In the genomic region with DNA sequence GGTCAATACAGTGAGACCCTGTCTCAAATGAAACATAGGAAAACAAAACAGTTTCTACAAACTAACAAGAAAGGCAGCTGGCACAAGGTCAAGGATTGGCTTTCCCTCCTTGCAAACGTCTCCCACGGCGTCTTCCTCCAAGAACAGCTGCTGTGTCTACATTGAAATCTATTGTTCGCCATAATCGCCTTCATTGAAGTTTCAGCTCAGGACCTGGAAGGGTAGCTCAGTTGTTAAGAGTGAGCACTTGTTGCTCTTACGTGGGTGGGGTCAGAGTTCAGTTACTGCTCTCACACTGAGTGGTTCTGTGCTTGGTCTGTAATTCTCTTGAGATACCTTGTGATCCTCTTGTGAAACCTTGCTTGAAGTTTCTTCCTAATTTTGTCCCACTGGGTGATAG, we compare ENCODE assay signal across 17 mouse cellular contexts.
"Had no signal": no experiment of that assay in that cellular context is flagged by ENCODE, and none has a peak within 500 bp of the region (broad histone marks: within the 10 kb centered on the region; RNA-seq: fewer than 3 reads in every experiment).

No protein-coding gene starts in this region.

- H3K9ac ChIP-seq: lung, embryonic 14.5 days; midbrain, embryonic 12.5 days; neural tube, embryonic 13.5 days; neural tube, embryonic 15.5 days had no signal

- H3K27ac ChIP-seq: midbrain, embryonic 10.5 days; midbrain, embryonic 12.5 days; neural tube, embryonic 13.5 days; neural tube, embryonic 15.5 days had no signal

- H3K36me3 ChIP-seq: midbrain, embryonic 10.5 days; midbrain, embryonic 12.5 days; neural tube, embryonic 13.5 days; neural tube, embryonic 15.5 days had no signal

- H3K4me2 ChIP-seq: lung, embryonic 14.5 days; midbrain, embryonic 12.5 days; neural tube, embryonic 13.5 days; neural tube, embryonic 15.5 days had no signal

- H3K4me3 ChIP-seq: midbrain, embryonic 10.5 days; midbrain, embryonic 12.5 days; myocyte; neural tube, embryonic 13.5 days; neural tube, embryonic 15.5 days had no signal

- DNase-seq: lung, embryonic 14.5 days; lung, postnatal 14 days; midbrain, embryonic 14.5 days; retina, postnatal 1 day; right cerebral cortex, adult 18-20 months; right cerebral cortex, postnatal 25 days; right cerebral cortex, postnatal 4 days; spleen, adult 18-20 months; thymus, adult 18-20 months; thymus, postnatal 14 days; thymus, postnatal 36 days had no signal

- ATAC-seq: midbrain, embryonic 16.5 days had no signal

- H3K9me3 ChIP-seq: midbrain, embryonic 12.5 days; neural tube, embryonic 13.5 days; neural tube, embryonic 15.5 days had no signal

- H3K4me1 ChIP-seq: midbrain, embryonic 10.5 days; midbrain, embryonic 12.5 days; neural tube, embryonic 13.5 days; neural tube, embryonic 15.5 days had no signal

- H3K27me3 ChIP-seq: midbrain, embryonic 12.5 days; neural tube, embryonic 13.5 days; neural tube, embryonic 15.5 days had no signal
